Mouse (Mus musculus) neural tube, embryonic 10.5 days (tissue): ENCODE measurements around the gene Ampd3.

Experiments
- DNase-seq: peaks from one replicate; pipeline ENCODE4 v3.0.0-alpha.2; 2017; ENCODE audit warnings: low spot score; ENCODE audit errors: extremely low spot score

The Ampd3 gene

GRCm38 (mm10) chr7:110834522-110834921 lies 66.5 kb downstream of the Ampd3 start:
- DNase-seq, result no peak

DNA sequence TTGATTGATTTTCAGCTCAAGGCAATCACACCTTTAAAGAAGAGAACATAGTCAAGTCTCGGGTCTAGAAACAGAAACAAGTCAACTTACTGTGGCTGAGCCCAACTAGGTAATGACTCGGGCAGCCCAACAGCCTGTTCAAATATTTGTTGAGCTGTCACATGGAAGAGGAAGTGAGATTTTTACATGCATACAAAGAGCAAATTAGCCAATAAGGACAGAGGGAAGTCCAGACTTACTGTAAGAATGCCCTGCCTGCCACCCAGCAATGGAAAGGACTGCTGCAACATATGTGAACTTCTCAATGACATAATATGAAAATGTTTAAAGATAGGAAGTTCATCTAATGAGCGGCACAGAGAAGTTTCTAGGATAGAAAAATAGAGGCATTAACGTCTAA lies 72.3 kb downstream of the Ampd3 start:
- no peak for DNase-seq

- peak; percentile 96 for DNase-seq
Observed at GRCm38 (mm10) chr7:110843916-110844874, 76.2 kb downstream of the Ampd3 start, which contains the start of gene Rnf141. Rnf141 (minus strand) TSS chr7:110844457.

- no peak for DNase-seq
Observed at GRCm38 (mm10) chr7:110847321-110847720, 79.3 kb downstream of the Ampd3 start.

DNA sequence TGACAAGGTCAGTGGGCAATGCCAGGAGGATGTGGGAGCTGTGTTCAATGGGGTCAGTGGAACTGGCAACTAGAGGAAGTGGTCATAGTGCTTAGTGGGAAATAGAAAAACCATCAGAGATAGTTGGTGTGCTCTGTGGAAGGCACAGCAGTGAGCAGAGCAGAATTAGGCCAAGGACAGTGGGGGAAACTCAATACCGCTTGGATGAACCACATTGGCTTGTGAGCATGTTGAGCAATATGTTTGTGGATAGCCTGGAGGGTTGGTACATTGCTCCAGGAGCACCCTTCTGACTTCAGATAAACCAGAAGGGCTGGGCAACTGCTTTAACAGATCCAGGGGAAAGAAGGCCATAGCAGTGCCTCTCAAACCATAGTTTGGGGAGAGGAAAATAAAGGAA lies 80.4 kb downstream of the Ampd3 start:
- no peak for DNase-seq

GRCm38 (mm10) chr7:110851541-110852203 lies 83.7 kb downstream of the Ampd3 start:
- no peak for DNase-seq

DNA sequence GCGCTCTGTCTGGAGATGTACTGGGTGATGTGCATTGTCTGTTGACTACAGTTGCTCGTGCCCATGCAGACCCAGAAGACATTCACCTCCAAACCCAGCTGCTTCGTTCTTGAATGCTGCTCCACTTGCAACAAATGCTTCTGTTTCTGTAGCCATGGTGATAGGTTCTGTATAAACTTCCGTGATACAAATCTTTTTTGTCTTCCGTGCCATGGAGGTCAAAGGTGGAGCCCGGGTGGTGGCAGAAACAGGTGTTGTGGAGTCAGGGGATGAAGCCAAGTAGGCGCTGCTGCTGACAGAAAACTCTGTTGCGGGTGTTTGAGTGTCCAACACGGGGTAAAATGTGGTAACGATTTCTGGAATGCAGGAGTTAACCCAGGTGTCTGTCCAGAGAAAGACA lies 85.6 kb downstream of the Ampd3 start:
- DNase-seq, result no peak

GRCm38 (mm10) chr7:110854519-110854918 lies 86.5 kb downstream of the Ampd3 start:
- no peak for DNase-seq

DNA sequence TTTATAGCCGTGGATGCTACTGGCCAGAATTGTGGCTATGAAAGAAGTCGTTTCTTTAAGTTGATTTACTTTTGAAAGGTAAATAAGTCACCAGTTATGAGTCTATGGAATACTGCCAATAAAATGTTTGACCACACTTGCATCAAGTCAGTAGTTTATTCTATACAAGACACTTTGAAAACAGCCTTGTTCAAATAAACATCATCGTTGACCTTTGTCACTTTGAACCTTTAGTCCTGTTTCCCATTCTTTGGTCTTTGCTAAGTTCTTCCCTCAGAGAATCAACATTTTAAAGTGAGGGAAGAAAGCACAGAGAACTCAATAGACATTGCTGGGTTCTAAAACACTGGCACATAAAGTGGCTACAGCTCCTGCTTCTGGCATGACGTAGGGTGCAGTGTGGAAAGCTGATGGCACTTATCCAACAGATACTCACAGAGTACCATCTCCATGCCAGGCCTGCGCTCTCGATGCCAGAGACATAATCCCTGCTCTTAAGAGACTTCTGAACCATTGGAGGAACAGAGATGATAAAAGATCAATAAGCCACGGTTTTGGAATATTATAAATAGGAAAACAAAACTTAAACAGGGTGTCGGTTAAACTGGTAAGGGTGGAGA lies 87.0 kb downstream of the Ampd3 start:
- no peak for DNase-seq

DNA sequence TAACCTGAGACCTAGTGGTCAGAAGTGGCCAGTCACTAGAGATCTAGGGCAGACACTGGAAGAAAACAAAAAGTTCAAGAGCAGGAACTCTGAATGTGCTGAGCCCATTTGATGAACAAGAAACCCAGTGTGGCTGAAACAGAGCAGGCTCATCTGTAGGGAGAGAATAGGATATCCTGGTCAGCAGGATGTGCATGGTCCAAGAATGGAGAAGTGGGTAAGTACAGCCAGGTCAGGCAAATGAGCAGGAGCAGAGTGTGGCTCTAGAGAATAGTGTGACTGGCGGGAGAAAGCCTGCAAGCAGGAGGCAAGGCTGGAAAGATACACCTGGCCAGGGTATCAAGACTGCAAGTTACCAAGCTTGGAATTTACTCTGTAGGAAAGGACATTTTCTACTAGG lies 87.6 kb downstream of the Ampd3 start:
- DNase-seq, result no peak

GRCm38 (mm10) chr7:110860129-110860528 lies 92.1 kb downstream of the Ampd3 start:
- DNase-seq, result no peak
